Mouse (Mus musculus) urinary bladder, adult 18-20 months (tissue): ENCODE data around the gene Ccdc158.

Experiments
- DNase-seq, 2 experiments: peaks; one replicate each; pipeline ENCODE4 v3.0.0; 2022; ENCODE audit warnings: low spot score in 2 of 2, mixed read lengths in 2 of 2

Ccdc158 gene

GRCm38 (mm10) chr5:92602691-92603690, 72.1 kb downstream of the Ccdc158 start, which contains the start of gene Stbd1:
Gene Stbd1, plus strand, starts transcription at chr5:92603041.
- DNase-seq: peak; percentile 36 to 44

GRCm38 (mm10) chr5:92599030-92599429, 76.0 kb downstream of the Ccdc158 start:
- DNase-seq: peak; percentile 43 to 59

- no peak for DNase-seq
Measured at GRCm38 (mm10) chr5:92596865-92597264, 78.2 kb downstream of the Ccdc158 start.

GRCm38 (mm10) chr5:92595026-92595425, 80.0 kb downstream of the Ccdc158 start:
- no peak for DNase-seq

- no peak for DNase-seq
Measured at GRCm38 (mm10) chr5:92585932-92586331, 89.1 kb downstream of the Ccdc158 start.

- no peak for DNase-seq
Measured at GRCm38 (mm10) chr5:92579559-92579958, 95.5 kb downstream of the Ccdc158 start.

GRCm38 (mm10) chr5:92571232-92571631, 103.8 kb downstream of the Ccdc158 start:
- DNase-seq: no peak

- no peak for DNase-seq
Measured at GRCm38 (mm10) chr5:92562002-92562401, 113.1 kb downstream of the Ccdc158 start.

- no peak for DNase-seq
Measured at GRCm38 (mm10) chr5:92560201-92560600, 114.9 kb downstream of the Ccdc158 start.
